Mouse (Mus musculus): ENCODE measurements around the gene Aim2.

Gene Aim2

DNA sequence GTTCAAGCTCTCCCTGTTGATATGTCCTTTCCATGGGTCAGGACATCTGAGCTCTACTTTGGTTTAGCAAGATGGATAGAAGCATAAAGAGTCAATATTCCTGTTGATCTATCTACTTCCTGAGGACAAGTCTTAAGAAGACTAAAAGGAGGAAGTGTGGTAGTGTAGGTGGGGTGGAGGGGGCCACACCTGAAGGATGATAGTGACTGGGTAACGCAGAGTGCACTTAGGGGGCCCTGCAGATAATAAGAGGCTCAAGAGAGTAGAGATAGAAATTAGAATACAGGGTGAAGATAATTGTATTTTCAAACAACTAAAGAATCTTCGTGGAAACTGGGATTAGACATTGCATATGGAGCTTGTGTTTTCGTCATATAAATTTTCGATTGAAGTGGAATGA lies 5.6 kb upstream of the Aim2 start:
- no peak for DNase-seq (ENCODE audit: low read depth, low spot score)

GRCm38 (mm10) chr1:173348527-173348926 lies 2.2 kb upstream of the Aim2 start:
- no peak for DNase-seq (ENCODE audit: low read depth, low spot score)

DNA sequence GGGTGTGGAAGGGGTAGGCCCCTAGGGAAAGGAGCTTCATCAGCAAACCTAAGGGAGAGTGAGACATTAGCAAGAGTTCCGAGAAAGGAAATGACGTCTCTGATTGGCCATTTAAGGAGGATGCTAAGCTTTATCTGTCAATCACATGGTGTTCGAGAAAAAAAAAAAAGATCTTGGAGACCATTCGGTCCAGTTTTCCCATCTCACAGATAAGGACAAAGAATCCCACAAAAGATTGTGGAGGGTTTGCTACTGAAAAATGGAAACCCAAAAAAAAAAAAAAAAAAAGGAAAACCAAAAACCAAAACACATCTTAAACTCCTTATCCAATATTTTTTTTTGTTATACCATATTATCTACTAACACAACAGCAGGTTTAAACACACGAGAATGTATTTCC lies 1.5 kb upstream of the Aim2 start:
- no peak for DNase-seq (ENCODE audit: low read depth, low spot score)

DNA sequence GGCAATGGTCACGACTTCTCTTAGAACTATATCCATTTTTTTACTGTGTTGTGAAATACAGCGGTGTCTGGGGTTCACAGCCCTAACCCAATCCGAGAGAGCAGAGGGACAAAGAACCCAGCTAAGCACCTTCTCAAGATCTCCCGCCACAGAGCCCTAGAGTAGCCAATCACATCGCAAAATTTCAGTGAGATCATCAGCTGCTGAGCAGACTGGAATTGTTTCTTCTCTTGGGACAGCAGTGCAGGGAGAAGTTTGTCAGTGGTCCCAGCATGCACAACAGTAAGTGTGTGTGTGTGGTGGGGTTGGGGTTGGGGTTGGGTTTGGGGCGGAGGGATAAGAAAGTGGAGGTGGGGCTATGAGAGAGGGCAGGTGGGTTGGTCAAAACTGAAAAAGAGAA lies 733 bp upstream of the Aim2 start:
- DNase-seq (ENCODE audit: low read depth, low spot score): peak; percentile 57

DNA sequence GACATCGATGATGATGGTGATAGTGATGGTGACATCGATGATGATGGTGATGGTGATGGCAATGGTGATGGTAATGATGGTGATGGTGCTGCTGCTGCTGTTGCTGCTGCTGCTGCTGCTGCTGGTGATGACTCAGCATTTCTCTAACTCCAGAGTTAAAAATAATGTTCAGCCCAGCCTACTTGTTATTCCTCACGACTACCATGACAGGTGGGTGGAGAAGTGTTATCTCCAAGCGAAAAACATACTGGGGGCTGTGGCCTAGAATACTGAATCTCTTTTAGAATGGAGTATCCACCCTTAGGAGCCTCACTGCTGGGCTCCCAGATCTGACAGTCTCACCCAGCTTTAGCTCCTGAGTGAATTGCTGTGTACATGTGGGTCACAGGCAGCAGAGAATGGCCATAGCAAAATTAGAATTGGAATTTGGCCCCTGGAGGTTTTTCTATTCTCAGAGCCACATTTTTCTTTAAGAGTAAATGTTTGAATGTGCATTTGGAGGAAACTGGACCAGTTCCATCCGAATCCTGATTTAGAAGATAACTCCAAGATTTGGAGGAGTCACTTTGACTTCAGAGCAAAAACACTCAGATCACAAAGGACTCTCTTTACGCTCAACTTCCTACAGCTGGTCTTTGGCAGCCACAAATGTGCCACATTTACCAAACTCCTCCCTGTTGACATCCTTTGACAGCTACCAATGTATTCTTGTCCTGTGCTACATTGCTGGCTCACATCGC lies 4.6 kb downstream of the Aim2 start:
- DNase-seq (ENCODE audit: low read depth, low spot score): no peak

- no peak for DNase-seq (ENCODE audit: low read depth, low spot score)
Observed at GRCm38 (mm10) chr1:173356699-173357098, 6.0 kb downstream of the Aim2 start.

- no peak for DNase-seq (ENCODE audit: low read depth, low spot score)
Observed at GRCm38 (mm10) chr1:173357799-173358198, 7.1 kb downstream of the Aim2 start.

GRCm38 (mm10) chr1:173359590-173360290 lies 9.1 kb downstream of the Aim2 start:
- no peak for DNase-seq (ENCODE audit: low read depth, low spot score)

DNA sequence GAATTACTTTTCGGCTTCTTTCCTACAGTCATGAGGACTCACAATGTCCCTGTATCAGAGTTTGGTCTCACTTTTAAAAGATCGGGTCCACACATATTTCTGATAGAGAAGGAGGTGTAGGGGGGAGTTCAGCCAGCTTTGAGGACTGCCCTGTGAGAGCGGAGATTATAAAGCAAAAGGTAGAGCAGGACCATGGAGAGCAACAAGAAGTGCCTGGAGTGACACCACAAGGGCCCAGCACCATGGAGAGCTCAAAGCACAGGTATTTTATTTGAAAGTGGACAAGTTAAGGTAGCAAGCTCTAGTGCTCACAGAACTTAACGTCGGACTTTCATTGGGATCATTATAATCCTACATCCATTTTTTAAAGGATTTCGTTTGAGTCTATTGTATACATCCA lies 11.0 kb downstream of the Aim2 start:
- no peak for DNase-seq (ENCODE audit: low read depth, low spot score)

DNA sequence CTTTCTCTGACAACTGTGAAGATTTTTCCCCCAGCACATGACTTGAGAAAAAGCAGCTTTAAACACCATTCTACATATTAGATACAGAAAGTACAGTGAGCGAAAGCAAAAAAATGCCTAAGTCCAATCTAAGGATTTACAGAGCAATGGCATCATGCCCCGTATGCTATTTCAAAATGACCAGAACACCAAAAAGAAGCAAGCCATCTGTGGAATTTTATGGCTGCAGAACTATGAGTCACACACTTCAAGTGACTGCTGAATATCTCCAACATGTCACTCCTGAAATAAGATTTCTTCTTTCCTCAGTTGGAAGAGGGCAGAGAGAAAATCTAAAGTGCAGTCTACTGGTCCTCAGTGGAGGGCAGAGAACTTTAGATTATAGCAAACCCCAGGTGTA lies 12.8 kb downstream of the Aim2 start:
- no peak for DNase-seq (ENCODE audit: low read depth, low spot score)

DNA sequence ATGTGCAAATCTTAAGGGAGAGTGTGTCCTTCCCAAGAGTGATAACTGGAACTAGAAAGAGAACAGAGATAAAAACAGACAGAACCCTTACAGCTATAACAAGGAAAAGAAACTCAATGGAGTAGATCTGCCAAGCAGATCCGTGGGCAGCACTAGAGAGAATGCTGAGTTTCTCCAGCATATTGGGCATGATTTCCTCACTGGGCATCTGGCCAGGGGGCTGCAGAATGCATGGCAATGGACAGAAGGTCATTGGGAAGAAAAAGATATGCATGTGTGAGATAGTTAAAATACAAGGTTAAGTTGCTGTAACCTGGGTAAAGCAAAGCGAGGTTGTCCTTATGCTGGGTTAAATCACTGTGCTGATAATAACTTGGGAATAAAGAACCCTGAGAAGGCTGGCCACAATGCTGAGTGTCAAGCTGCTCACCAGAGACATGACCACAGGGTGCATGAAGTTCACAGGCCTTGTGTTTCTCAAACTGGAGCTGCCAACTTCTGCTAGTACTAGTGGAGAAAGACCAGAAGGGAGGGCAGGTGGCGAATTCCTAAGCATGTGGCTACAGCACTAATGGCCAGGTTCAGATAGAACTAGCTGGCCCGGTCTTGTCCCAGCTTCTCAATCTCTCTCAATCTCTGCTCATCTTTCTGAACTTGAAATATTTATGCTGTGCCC lies 13.6 kb downstream of the Aim2 start:
- no peak for DNase-seq (ENCODE audit: low read depth, low spot score)

- no peak for DNase-seq (ENCODE audit: low read depth, low spot score)
Observed at GRCm38 (mm10) chr1:173365970-173366409, 15.3 kb downstream of the Aim2 start.

- no peak for DNase-seq (ENCODE audit: low read depth, low spot score)
Observed at GRCm38 (mm10) chr1:173366701-173367355, 16.1 kb downstream of the Aim2 start.

DNA sequence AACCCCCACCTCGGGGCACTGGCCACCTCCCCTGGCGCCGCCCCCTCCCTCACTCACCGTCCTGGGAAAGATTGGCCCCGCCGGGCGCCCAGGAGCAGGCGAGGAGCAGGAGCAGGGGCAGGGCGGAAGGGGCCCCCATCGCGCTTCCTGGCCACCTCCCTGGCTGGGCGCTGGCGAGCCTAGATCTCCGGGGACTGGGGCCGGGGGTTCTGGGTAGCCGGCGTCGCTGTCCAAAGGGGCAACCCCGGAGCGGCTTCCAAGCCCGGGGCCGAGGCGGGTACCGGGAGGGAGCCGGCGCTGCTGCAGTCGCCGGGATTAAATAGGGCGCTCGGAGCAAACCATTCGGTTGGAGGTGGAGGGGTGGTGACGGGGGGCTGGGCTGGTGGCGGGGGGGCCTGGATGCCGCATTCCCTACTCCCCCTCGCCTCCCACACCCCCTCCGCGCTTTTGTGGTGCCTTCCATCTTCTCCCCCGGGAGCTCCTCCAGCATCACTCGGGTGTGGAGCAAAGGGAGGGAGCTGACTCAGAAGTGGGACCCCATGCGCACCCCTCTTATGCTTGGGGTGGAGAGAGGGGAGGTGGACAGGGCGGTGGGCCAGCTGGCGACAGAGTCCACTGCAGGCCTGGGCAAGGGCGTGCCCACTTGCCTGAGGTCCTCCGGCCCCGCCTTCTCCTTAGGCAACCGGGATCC lies 16.8 kb downstream of the Aim2 start, which contains the start of gene Cadm3:
Cadm3 (minus strand) TSS at position 340 of the 691 bp plus-strand sequence.
- peak; percentile 79 for DNase-seq (ENCODE audit: low read depth, low spot score)

GRCm38 (mm10) chr1:173369611-173370010 lies 18.9 kb downstream of the Aim2 start:
- no peak for DNase-seq (ENCODE audit: low read depth, low spot score)

DNA sequence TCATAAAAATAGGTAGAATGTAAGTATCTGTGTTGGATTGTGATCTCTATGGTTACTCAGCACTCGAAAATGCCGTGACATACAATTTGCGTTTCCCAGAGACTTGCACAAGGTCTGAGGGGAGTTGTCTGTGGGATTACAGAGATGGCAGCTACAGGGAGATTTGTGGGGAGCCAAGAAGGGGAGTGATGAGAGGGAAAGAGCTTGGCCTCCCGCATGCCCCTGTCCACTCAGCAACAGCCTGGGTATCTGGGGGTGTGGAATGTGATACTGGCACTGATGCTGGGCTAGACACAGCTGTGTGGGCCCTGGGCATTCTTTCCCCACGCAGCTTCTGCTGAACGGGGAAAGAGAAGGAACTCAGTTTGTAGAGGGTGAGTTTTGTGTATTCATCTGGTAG lies 19.8 kb downstream of the Aim2 start:
- DNase-seq (ENCODE audit: low read depth, low spot score): no peak

DNA sequence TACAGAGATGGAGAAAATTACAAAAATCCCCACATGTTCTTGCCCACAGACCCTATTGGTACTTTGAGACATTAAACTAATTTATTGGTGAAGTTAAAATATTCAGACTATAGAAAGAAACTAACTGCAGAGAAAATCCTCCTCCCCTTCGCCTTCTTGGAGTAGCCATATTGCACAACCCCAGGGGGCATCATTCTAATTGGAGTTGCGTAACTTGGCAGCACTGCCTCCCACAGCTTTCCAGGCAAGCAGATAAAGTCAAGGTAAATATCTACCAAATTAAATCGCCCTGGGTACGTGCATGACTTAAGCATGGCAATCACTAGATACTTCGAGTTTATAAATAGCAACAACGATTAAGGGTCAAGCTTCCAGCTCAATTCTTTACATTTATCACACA lies 20.9 kb downstream of the Aim2 start:
- no peak for DNase-seq (ENCODE audit: low read depth, low spot score)

GRCm38 (mm10) chr1:173374020-173374419 lies 23.3 kb downstream of the Aim2 start:
- DNase-seq (ENCODE audit: low read depth, low spot score): no peak

DNA sequence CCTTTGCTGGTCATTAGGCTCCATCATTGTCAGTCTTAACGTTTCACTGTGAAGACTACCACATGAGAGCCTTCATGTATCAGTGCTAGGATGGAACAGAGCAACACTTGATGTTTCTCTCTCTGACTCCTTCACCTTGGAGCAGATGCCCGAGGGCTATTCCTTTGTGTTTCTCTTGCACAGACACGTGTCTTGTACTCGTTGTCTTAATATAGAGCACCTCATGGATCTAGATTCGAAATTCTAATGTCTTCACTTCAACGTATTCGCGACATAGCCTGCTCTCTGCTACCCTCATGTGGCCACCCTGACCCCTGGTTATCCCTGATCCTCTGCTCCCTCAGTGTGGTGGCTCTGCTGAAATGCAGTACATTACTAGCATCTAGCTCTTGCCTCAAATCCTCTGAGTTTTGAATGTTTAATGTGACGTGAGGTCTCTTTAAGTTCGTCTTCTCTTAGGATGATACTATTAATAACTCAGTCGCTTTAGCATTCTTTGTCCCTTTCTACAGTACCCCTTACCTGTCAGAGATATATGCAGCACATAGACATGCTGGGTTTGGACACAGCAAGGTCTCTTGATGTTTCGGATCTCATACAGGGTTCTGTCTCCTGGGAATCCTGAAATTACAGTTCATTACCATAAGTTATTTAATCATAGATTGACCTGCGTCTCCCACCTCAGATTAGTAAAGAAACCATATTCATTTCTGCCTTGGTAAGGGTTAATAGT lies 26.9 kb downstream of the Aim2 start:
- DNase-seq (ENCODE audit: low read depth, low spot score): peak; percentile 66

DNA sequence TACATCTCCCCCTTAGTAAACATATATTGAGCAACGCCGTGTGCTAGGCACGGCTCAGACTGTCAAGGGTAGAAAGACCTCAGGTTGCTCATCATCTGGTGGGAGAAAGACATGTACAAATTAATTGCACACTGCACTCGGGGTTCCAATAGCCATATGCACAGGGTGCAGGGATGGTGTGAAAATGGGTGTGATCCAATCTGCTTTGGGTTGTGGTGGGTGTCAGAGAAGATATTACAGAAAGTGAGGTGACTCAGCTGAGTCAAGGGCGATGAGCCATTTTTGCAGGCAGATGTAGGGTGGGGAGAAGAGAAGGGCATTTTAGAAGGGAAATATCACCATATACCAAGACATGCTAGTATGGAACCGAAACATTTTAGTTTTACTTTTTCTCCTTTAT lies 30.8 kb downstream of the Aim2 start:
- DNase-seq (ENCODE audit: low read depth, low spot score): no peak

DNA sequence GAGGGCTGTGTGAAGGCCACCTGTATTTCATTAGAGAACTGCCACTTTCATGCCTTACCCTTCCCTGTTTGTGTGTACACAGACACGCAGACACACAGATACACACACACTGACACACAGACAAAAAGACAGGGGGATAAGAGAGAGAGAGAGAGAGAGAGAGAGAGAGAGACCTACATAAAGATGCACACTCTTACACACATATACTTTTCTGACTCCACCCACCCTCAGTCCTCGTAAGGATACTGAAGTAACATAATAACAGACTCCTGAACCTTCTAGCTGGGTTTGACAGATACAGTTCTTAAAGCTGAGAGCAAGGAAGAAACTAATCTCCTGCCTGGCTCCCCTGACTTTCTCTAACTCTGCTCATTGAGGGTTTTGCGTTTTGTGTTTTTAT lies 38.8 kb downstream of the Aim2 start:
- no peak for DNase-seq (ENCODE audit: low read depth, low spot score)
